Comparison of ENCODE assay signal across 8 mouse cellular contexts in genomic region chr4:152107971-152108509, GRCm38 (mm10). TPM values are rescaled to one million over a fixed set of nuclear protein-coding genes. Genes with fewer than 3 reads are reported as not detected.
A peak's percentile ranks its signal among the peaks of the same experiment; 100 is the strongest.
DNase-seq lines count a peak whose midpoint lies in the region; ATAC-seq and TF ChIP-seq lines count a peak whose summit lies in the region.

No protein-coding gene starts in this region.

- intact Hi-C loops in left cerebral cortex, adult 2 months (cut with DNase I), result no loop called here

- TF ChIP-seq POLR2A in ES-Bruce4 (IDR thresholded peaks at IDR 0.05; ENCODE audit: insufficient read depth, low read length), result no peak

- ATAC-seq in embryonic facial prominence, embryonic 12.5 days (ENCODE audit: insufficient number of reproducible peaks, insufficient read depth, low FRiP score, low TSS enrichment), result peak; percentile 88
- peak; percentile 93 for ATAC-seq in hindbrain, embryonic 14.5 days (ENCODE audit: low FRiP score)

- H3K4me3 ChIP-seq in ES-Bruce4 (ENCODE audit: low read depth, low read length), result peak overlapping the region; percentile 59
- peak overlapping the region; percentile 31 for H3K4me3 ChIP-seq in embryonic facial prominence, embryonic 12.5 days
- H3K4me3 ChIP-seq in hindbrain, embryonic 14.5 days (replicated peaks; ENCODE audit: low read length), result peak overlapping the region; percentile 30
- H3K4me3 ChIP-seq in left cerebral cortex, adult 2 months, result peak overlapping the region; percentile 21; the same call in 1 of the 2 replicates

- H3K4me2 ChIP-seq in embryonic facial prominence, embryonic 12.5 days (replicated peaks), result peak overlapping the region; percentile 66
- peak overlapping the region; percentile 56 for H3K4me2 ChIP-seq in hindbrain, embryonic 14.5 days (replicated peaks)

- no peaks in the 10 kb centered on the region for H3K9me3 ChIP-seq in ES-Bruce4 (replicated peaks; ENCODE audit: control insufficient read depth, insufficient read depth, low read length, poor library complexity, severe bottlenecking)
- H3K9me3 ChIP-seq in embryonic facial prominence, embryonic 12.5 days, result no peaks in the 10 kb centered on the region
- H3K9me3 ChIP-seq in hindbrain, embryonic 14.5 days (ENCODE audit: control insufficient read depth, low read length), result no peaks in the 10 kb centered on the region

- no peak for TF ChIP-seq EP300 in ES-Bruce4 (IDR thresholded peaks at IDR 0.05; ENCODE audit: insufficient read depth, low read depth, low read length)

- H3K4me1 ChIP-seq in ES-Bruce4 (ENCODE audit: control insufficient read depth, insufficient read depth, low read length), result peaks cover 6% of the 10 kb centered on the region
- peaks cover 18% of the 10 kb centered on the region; the same call in 1 of the 2 replicates for H3K4me1 ChIP-seq in embryonic facial prominence, embryonic 12.5 days
- H3K4me1 ChIP-seq in hindbrain, embryonic 14.5 days (replicated peaks; ENCODE audit: control insufficient read depth, insufficient read depth, low read length), result peaks cover 14% of the 10 kb centered on the region

- DNase-seq in adrenal gland, adult 18-20 months (ENCODE audit: low spot score in 2 of 2), result peak; percentile 62 to 68
- peak; percentile 80 for DNase-seq in hindbrain, embryonic 14.5 days (ENCODE audit: low spot score)
- DNase-seq in left cerebral cortex, adult 2 months (ENCODE audit: extremely low spot score in 1 of 2, low spot score in 2 of 2), result peak; percentile 60 to 78
- peak; percentile 87 for DNase-seq in lung, postnatal 36 days
- peak; percentile 83 to 85 for DNase-seq in right cerebral cortex, postnatal 10 days (ENCODE audit: low spot score in 2 of 2)
- no peak for DNase-seq in natural killer cell, adult 2 months (ENCODE audit: low spot score in 2 of 2)

- no peak for TF ChIP-seq CTCF in ES-Bruce4 (IDR thresholded peaks at IDR 0.05; ENCODE audit: low read depth, low read length)
- no peak for TF ChIP-seq CTCF in left cerebral cortex, adult 2 months (IDR thresholded peaks at IDR 0.05)

- H3K36me3 ChIP-seq in ES-Bruce4 (ENCODE audit: control insufficient read depth, insufficient read depth, low read length, poor library complexity, severe bottlenecking), result peaks cover 15% of the 10 kb centered on the region
- peaks cover 60% of the 10 kb centered on the region for H3K36me3 ChIP-seq in embryonic facial prominence, embryonic 12.5 days
- H3K36me3 ChIP-seq in hindbrain, embryonic 14.5 days (replicated peaks; ENCODE audit: control insufficient read depth, insufficient read depth), result peaks cover 36% of the 10 kb centered on the region

- WGBS in embryonic facial prominence, embryonic 12.5 days, result 8% methylated on average over 30 of the region's 30 CpGs
- WGBS in hindbrain, embryonic 14.5 days, result 4% methylated on average over 30 of the region's 30 CpGs

- no peaks in the 10 kb centered on the region for H3K27me3 ChIP-seq in ES-Bruce4 (ENCODE audit: control insufficient read depth, insufficient read depth, low read length, poor library complexity, severe bottlenecking)
- H3K27me3 ChIP-seq in embryonic facial prominence, embryonic 12.5 days, result 0 out of 2 replicates have a peak, but pooled peaks cover 4% of the 10 kb centered on the region
- H3K27me3 ChIP-seq in hindbrain, embryonic 14.5 days (ENCODE audit: control insufficient read depth, insufficient read depth, low read length), result no peaks in the 10 kb centered on the region

- no peak overlapping the region for H3K27ac ChIP-seq in ES-Bruce4 (ENCODE audit: insufficient read depth, low read length)
- peak overlapping the region; percentile 67 for H3K27ac ChIP-seq in embryonic facial prominence, embryonic 12.5 days
- peak overlapping the region; percentile 55; the same call in 1 of the 2 replicates for H3K27ac ChIP-seq in hindbrain, embryonic 14.5 days
- H3K27ac ChIP-seq in left cerebral cortex, adult 2 months, result peak overlapping the region; percentile 44; the same call in 1 of the 2 replicates

- H3K9ac ChIP-seq in ES-Bruce4 (ENCODE audit: low read depth, poor library complexity, severe bottlenecking), result no peak overlapping the region
- H3K9ac ChIP-seq in embryonic facial prominence, embryonic 12.5 days, result 0 out of 2 replicates have a peak overlapping the region, but pooled peaks have one; percentile 17
- peak overlapping the region; percentile 16; the same call in 1 of the 2 replicates for H3K9ac ChIP-seq in hindbrain, embryonic 14.5 days

RNA-seq across cellular contexts. Expression of gene Tnfrsf25, which starts 7.7 kb away (rescaled TPM):
- 1.5 and 2.0 TPM in 2 replicates for polyA plus RNA-seq in ES-Bruce4 (2011; ENCODE audit: insufficient read depth, insufficient read length, low read depth, missing spikeins)
- total RNA-seq in adrenal gland, adult 18-20 months (2021), result 1 to 10 TPM; 1.3 to 2.8 TPM
- polyA plus RNA-seq in embryonic facial prominence, embryonic 12.5 days (2016; fragmentation: Nextera tagmentation; extraction: Ambion mirVana), result 1.1 and 2.1 TPM in 2 replicates
- polyA plus RNA-seq in hindbrain, embryonic 14.5 days (2014; fragmentation: Nextera tagmentation; extraction: Ambion mirVana), result 0.94 and 0.95 TPM in 2 replicates
- 10 to 100 TPM; 16.4 to 28.6 TPM for total RNA-seq in left cerebral cortex, adult 2 months (2021)

RNA-seq across cellular contexts. Expression of gene Plekhg5, which starts 35.7 kb away (rescaled TPM):
- polyA plus RNA-seq in ES-Bruce4 (2011; ENCODE audit: insufficient read depth, insufficient read length, low read depth, missing spikeins), result 17.5 and 20.5 TPM in 2 replicates
- total RNA-seq in adrenal gland, adult 18-20 months (2021), result 10 to 100 TPM in 1 of 2 experiments, 1 to 10 TPM in 1; 7.3 to 12.0 TPM
- 17.8 and 19.0 TPM in 2 replicates for polyA plus RNA-seq in embryonic facial prominence, embryonic 12.5 days (2016; fragmentation: Nextera tagmentation; extraction: Ambion mirVana)
- 10.0 and 10.9 TPM in 2 replicates for polyA plus RNA-seq in hindbrain, embryonic 14.5 days (2014; fragmentation: Nextera tagmentation; extraction: Ambion mirVana)
- total RNA-seq in left cerebral cortex, adult 2 months (2021), result 100 to 1,000 TPM in 1 of 2 experiments, 10 to 100 TPM in 1; 89.1 to 101 TPM

RNA-seq across cellular contexts. Expression of gene Espn, which starts 44.1 kb away (rescaled TPM):
- 18.8 and 19.3 TPM in 2 replicates for polyA plus RNA-seq in ES-Bruce4 (2011; ENCODE audit: insufficient read depth, insufficient read length, low read depth, missing spikeins)
- 1 to 10 TPM; 1.9 to 3.3 TPM for total RNA-seq in adrenal gland, adult 18-20 months (2021)
- 6.4 and 6.6 TPM in 2 replicates for polyA plus RNA-seq in embryonic facial prominence, embryonic 12.5 days (2016; fragmentation: Nextera tagmentation; extraction: Ambion mirVana)
- polyA plus RNA-seq in hindbrain, embryonic 14.5 days (2014; fragmentation: Nextera tagmentation; extraction: Ambion mirVana), result 0.25 and 0.40 TPM in 2 replicates
- 1 to 10 TPM; 2.1 to 2.6 TPM for total RNA-seq in left cerebral cortex, adult 2 months (2021)

RNA-seq across cellular contexts. Expression of gene Hes2, which starts 50.6 kb away (rescaled TPM):
- 0.39 TPM in 1 of 2 replicates, not detected in the other for polyA plus RNA-seq in ES-Bruce4 (2011; ENCODE audit: insufficient read depth, insufficient read length, low read depth, missing spikeins)
- total RNA-seq in adrenal gland, adult 18-20 months (2021), result not detected
- polyA plus RNA-seq in embryonic facial prominence, embryonic 12.5 days (2016; fragmentation: Nextera tagmentation; extraction: Ambion mirVana), result 0.09 TPM in 1 of 2 replicates, not detected in the other
- polyA plus RNA-seq in hindbrain, embryonic 14.5 days (2014; fragmentation: Nextera tagmentation; extraction: Ambion mirVana), result not detected in 2 replicates
- total RNA-seq in left cerebral cortex, adult 2 months (2021), result not detected

Comparison
In these comparisons a context has a peak if more than half of its experiments do, and no peak if none do; other contexts are left out.
1. DNase-seq: peak in adrenal gland, adult 18-20 months (2 of 2), hindbrain, embryonic 14.5 days (single experiment), left cerebral cortex, adult 2 months (2 of 2), lung, postnatal 36 days (single experiment) and right cerebral cortex, postnatal 10 days (2 of 2); none in natural killer cell, adult 2 months (0 of 2).
2. Peak in every context shown above with its lines, with median percentiles within 50 percentile points of each other: H3K4me3 ChIP-seq.